In genomic region chr3:135674716-135675392, GRCm38 (mm10) we compare ENCODE assay signal across 9 mouse cellular contexts. TPM values are rescaled to one million over a fixed set of nuclear protein-coding genes. Genes with fewer than 3 reads are reported as not detected.
A peak's percentile ranks its signal among the peaks of the same experiment; 100 is the strongest.
DNase-seq lines count a peak whose midpoint lies in the region; ATAC-seq and TF ChIP-seq lines count a peak whose summit lies in the region.
"Had no signal": no experiment of that assay in that cellular context is flagged by ENCODE, and none has a peak within 500 bp of the region (broad histone marks: within the 10 kb centered on the region; RNA-seq: fewer than 3 reads in every experiment).

No protein-coding gene starts in this region.

- no peaks in the 10 kb centered on the region for H3K27me3 ChIP-seq in liver, adult 2 months (ENCODE audit: control insufficient read depth, insufficient read depth, low read length)
- no peaks in the 10 kb centered on the region for H3K27me3 ChIP-seq in heart, embryonic 15.5 days
- H3K27me3 ChIP-seq in kidney, embryonic 16.5 days (ENCODE audit: insufficient read depth, low read length): no peaks in the 10 kb centered on the region
- no peaks in the 10 kb centered on the region for H3K27me3 ChIP-seq in small intestine, adult 2 months (ENCODE audit: control insufficient read depth, insufficient read depth, low read length)

- no peak overlapping the region for H3K4me2 ChIP-seq in heart, embryonic 15.5 days
- H3K4me2 ChIP-seq in kidney, embryonic 16.5 days (replicated peaks; ENCODE audit: low read depth, low read length): peak overlapping the region; percentile 27

- TF ChIP-seq POLR2A in liver, adult 2 months (IDR thresholded peaks at IDR 0.05; ENCODE audit: extremely low read depth, insufficient read depth, low read length): no peak
- TF ChIP-seq POLR2A in small intestine, adult 2 months (IDR thresholded peaks at IDR 0.05; ENCODE audit: low read depth, low read length): no peak; the same call in 1 of the 2 replicates

- no peaks in the 10 kb centered on the region for H3K36me3 ChIP-seq in liver, adult 2 months (ENCODE audit: control insufficient read depth, insufficient read depth, low read length)
- H3K36me3 ChIP-seq in heart, embryonic 15.5 days: no peaks in the 10 kb centered on the region
- no peaks in the 10 kb centered on the region for H3K36me3 ChIP-seq in kidney, embryonic 16.5 days (ENCODE audit: insufficient read depth, low read length)
- no peaks in the 10 kb centered on the region for H3K36me3 ChIP-seq in small intestine, adult 2 months (ENCODE audit: control insufficient read depth, insufficient read depth, low read length)

- 49% methylated on average over 13 of the region's 13 CpGs for WGBS in liver, adult 2 months
- WGBS in heart, embryonic 15.5 days: 52% methylated on average over 13 of the region's 13 CpGs
- WGBS in kidney, embryonic 16.5 days: 25% methylated on average over 13 of the region's 13 CpGs
- 23% methylated on average over 13 of the region's 13 CpGs for WGBS in small intestine, adult 2 months

- intact Hi-C loops in left cerebral cortex, postnatal 25 days (cut with DNase I): no loop called here

- no peak overlapping the region for H3K9ac ChIP-seq in liver, adult 2 months (ENCODE audit: low read depth, low read length)
- H3K9ac ChIP-seq in heart, embryonic 15.5 days: no peak overlapping the region
- H3K9ac ChIP-seq in kidney, embryonic 16.5 days (replicated peaks; ENCODE audit: low read length): no peak overlapping the region

- no peak overlapping the region for H3K4me3 ChIP-seq in liver, adult 2 months (ENCODE audit: insufficient read depth, low read depth, low read length)
- H3K4me3 ChIP-seq in heart, embryonic 15.5 days: no peak overlapping the region
- H3K4me3 ChIP-seq in kidney, embryonic 16.5 days (ENCODE audit: low read length): no peak overlapping the region
- peak overlapping the region; percentile 47 for H3K4me3 ChIP-seq in small intestine, adult 2 months (ENCODE audit: low read depth, low read length)

- no peak for TF ChIP-seq CTCF in liver, adult 2 months (IDR thresholded peaks at IDR 0.05; ENCODE audit: low read depth, low read length)
- TF ChIP-seq CTCF in small intestine, adult 2 months (IDR thresholded peaks at IDR 0.05; ENCODE audit: extremely low read depth, insufficient read length, insufficient replicate concordance, low read depth, low read length): no peak

- peaks cover 36% of the 10 kb centered on the region for H3K79me2 ChIP-seq in liver, adult 2 months (ENCODE audit: control insufficient read depth, insufficient read depth, low read length)

- no peaks in the 10 kb centered on the region for H3K9me3 ChIP-seq in heart, embryonic 15.5 days (replicated peaks)
- no peaks in the 10 kb centered on the region for H3K9me3 ChIP-seq in kidney, embryonic 16.5 days (ENCODE audit: low read length)

- ATAC-seq in heart, embryonic 15.5 days (replicated peaks; ENCODE audit: insufficient number of reproducible peaks, insufficient read depth, low FRiP score, low read depth): no peak
- peak; percentile 92 for ATAC-seq in kidney, embryonic 16.5 days (ENCODE audit: low FRiP score, low TSS enrichment)

- DNase-seq in liver, adult 2 months (ENCODE audit: extremely low read depth, low read depth, low spot score): peak; percentile 55
- DNase-seq in liver: no peak
- DNase-seq in layer of hippocampus, adult 8-10 months (ENCODE audit: low spot score in 2 of 2): no peak
- DNase-seq in T-cell, adult 2 months (ENCODE audit: low spot score): no peak
- no peak for DNase-seq in left cerebral cortex, postnatal 25 days (ENCODE audit: low spot score in 2 of 2)
- DNase-seq: right cerebral cortex, postnatal 4 days had no signal

- peaks cover 17% of the 10 kb centered on the region; the same call in 1 of the 2 replicates for H3K4me1 ChIP-seq in liver, adult 2 months (ENCODE audit: control insufficient read depth, insufficient read depth, low read length)
- H3K4me1 ChIP-seq in heart, embryonic 15.5 days (replicated peaks): peaks cover 61% of the 10 kb centered on the region
- H3K4me1 ChIP-seq in kidney, embryonic 16.5 days (ENCODE audit: insufficient read depth, low read length): peaks cover 26% of the 10 kb centered on the region
- H3K4me1 ChIP-seq in small intestine, adult 2 months (ENCODE audit: control insufficient read depth, insufficient read depth, insufficient read length, low read length): peaks cover 24% of the 10 kb centered on the region; the same call in 1 of the 2 replicates

- no peak overlapping the region for H3K27ac ChIP-seq in liver, adult 2 months (replicated peaks; ENCODE audit: insufficient read depth, low read depth, low read length)
- 0 out of 2 replicates have a peak overlapping the region, but pooled peaks have one; percentile 3 for H3K27ac ChIP-seq in heart, embryonic 15.5 days
- H3K27ac ChIP-seq in kidney, embryonic 16.5 days (ENCODE audit: low read length): no peak overlapping the region
- H3K27ac ChIP-seq in small intestine, adult 2 months (ENCODE audit: insufficient read depth, low read depth, low read length): peak overlapping the region; percentile 94

RNA-seq across cellular contexts. Expression of gene Nfkb1, which starts 16.5 kb away (rescaled TPM):
- total RNA-seq in liver, adult 2 months (2014; rRNA removed): 19.5 and 24.8 TPM in 2 replicates
- polyA plus RNA-seq in liver, adult 2 months (2012; rRNA removed): 21.2 and 24.5 TPM in 2 replicates
- polyA plus RNA-seq in heart, embryonic 15.5 days (2015; fragmentation: Nextera tagmentation; extraction: Ambion mirVana): 17.1 and 28.4 TPM in 2 replicates
- polyA plus RNA-seq in kidney, embryonic 16.5 days (2015; fragmentation: Nextera tagmentation; extraction: Ambion mirVana): 18.5 and 20.4 TPM in 2 replicates
- polyA plus RNA-seq in small intestine, adult 2 months (2012; rRNA removed): 34.9 and 94.2 TPM in 2 replicates
- total RNA-seq in layer of hippocampus, adult 8-10 months (2022): 10 to 100 TPM; 23.0 to 30.7 (median 29.0) TPM
- total RNA-seq in left cerebral cortex, postnatal 25 days (2021): 10 to 100 TPM; 17.7 to 20.2 TPM

Comparison
In these comparisons a context has a peak if more than half of its experiments do, and no peak if none do; other contexts are left out.
1. H3K27ac ChIP-seq: peak in heart, embryonic 15.5 days (single experiment) and small intestine, adult 2 months (single experiment); none in liver, adult 2 months (single experiment) and kidney, embryonic 16.5 days (single experiment).